Mouse (Mus musculus) liver, embryonic 12.5 days (tissue): ENCODE results near the gene Hoxc11. TPM values are rescaled to one million over a fixed set of nuclear protein-coding genes. Genes with fewer than 3 reads are reported as not detected.

Source experiments
- ATAC-seq: fragments of 200-750 bp; cut with Nextera tagmentation; 2 replicates; pipeline ENCODE4 v1.8.0; 2017; ENCODE audit warnings: moderate number of reproducible peaks, mild to moderate bottlenecking, moderate library complexity
- H3K27ac ChIP-seq: fragments of 300-500 bp; sonication (generic); 2 replicates; pipeline ENCODE4 v1.5.1; 2016; ENCODE audit warnings: mild to moderate bottlenecking
- H3K27me3 ChIP-seq: fragments of 300-500 bp; sonication (generic); replicated peaks from 2 replicates; pipeline ENCODE4 v1.6.1; 2016; ENCODE audit warnings: mild to moderate bottlenecking, moderate library complexity
- H3K36me3 ChIP-seq: fragments of 300-500 bp; sonication (generic); 2 replicates; pipeline ENCODE4 v1.6.1; 2016; ENCODE audit warnings: mild to moderate bottlenecking, moderate library complexity
- H3K4me1 ChIP-seq: fragments of 300-500 bp; sonication (generic); 2 replicates; pipeline ENCODE4 v1.6.1; 2016
- H3K4me2 ChIP-seq: fragments of 300-500 bp; sonication (generic); 2 replicates; pipeline ENCODE4 v1.6.1; 2016; ENCODE audit warnings: mild to moderate bottlenecking, moderate library complexity
- H3K4me3 ChIP-seq: fragments of 300-500 bp; sonication (generic); 2 replicates; pipeline ENCODE4 v1.5.1; 2016; ENCODE audit warnings: mild to moderate bottlenecking, moderate library complexity
- H3K9ac ChIP-seq: fragments of 300-500 bp; sonication (generic); 2 replicates; pipeline ENCODE4 v1.6.1; 2016; ENCODE audit warnings: mild to moderate bottlenecking, moderate library complexity
- H3K9me3 ChIP-seq: fragments of 300-500 bp; sonication (generic); replicated peaks from 2 replicates; pipeline ENCODE4 v1.6.1; 2016; ENCODE audit warnings: mild to moderate bottlenecking, moderate library complexity
- WGBS: fragments of 180-500 bp; shearing (Covaris S2); methylation state at CpG from one replicate; pipeline ENCODE4 v1.1.7; 2016; ENCODE audit not compliant: insufficient replicate concordance; 5-methylcytosine and 5-hydroxymethylcytosine counted together
- polyA plus RNA-seq: library from polyadenylated mRNA; unstranded; fragments of >200 nt; fragmentation: Nextera tagmentation; extraction: Ambion mirVana; gene quantifications from 2 replicates; pipeline ENCODE4 v1.2.1, GENCODE M21; 2016

The Hoxc11 gene
- polyA plus RNA-seq, 1 experiment from 2014 or later = not detected

DNA sequence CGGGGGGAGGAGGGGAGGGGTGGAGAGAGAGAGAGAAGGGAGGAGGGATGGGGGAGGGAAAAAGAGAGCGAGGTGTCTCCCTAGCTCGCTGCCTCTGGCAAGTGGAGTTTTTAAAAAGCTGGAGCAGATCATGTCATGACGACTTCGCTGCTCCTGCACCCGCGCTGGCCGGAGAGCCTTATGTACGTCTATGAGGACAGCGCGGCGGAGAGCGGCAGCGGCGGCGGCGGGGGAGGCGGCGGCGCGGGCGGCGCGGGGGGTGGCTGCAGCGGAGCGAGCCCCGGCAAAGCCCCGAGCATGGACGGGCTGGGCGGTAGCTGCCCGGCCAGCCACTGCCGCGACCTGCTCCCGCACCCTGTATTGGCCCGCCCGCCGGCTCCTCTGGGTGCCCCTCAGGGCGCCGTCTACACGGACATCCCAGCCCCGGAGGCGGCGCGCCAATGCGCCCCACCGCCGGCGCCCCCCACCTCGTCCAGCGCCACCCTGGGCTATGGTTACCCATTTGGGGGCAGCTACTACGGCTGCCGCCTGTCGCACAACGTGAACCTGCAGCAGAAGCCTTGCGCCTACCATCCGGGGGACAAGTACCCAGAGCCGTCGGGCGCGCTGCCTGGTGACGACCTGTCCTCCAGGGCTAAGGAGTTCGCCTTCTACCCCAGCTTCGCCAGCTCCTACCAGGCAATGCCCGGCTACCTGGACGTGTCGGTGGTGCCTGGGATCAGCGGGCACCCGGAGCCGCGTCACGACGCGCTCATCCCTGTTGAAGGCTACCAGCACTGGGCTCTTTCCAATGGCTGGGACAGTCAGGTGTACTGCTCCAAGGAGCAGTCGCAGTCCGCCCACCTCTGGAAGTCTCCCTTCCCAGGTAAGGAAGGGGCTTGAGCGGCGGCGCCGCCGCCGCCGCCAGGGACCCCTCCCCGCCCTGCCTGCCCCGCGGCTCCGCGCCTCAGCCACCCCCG, 32.9 kb upstream of the Hoxc11 start, which contains the start of gene Hoxc13:
Gene Hoxc13, plus strand, starts transcription at position 51 of the 959 bp plus-strand sequence.
- Histone ChIP-seq H3K9ac (no peak within 1 kb of the TSS), H3K4me2 (peak within 1 kb of the TSS; percentile 25), H3K4me3 (no peak within 1 kb of the TSS), H3K27me3 (peaks cover 99% of the 10 kb centered on the region), H3K27ac (no peak within 1 kb of the TSS), H3K4me1 (no peaks in the 10 kb centered on the region), H3K9me3 (no peaks in the 10 kb centered on the region), H3K36me3 (no peaks in the 10 kb centered on the region)
- 3% methylated on average over 68 of the region's 88 CpGs for WGBS
- no peak for ATAC-seq

DNA sequence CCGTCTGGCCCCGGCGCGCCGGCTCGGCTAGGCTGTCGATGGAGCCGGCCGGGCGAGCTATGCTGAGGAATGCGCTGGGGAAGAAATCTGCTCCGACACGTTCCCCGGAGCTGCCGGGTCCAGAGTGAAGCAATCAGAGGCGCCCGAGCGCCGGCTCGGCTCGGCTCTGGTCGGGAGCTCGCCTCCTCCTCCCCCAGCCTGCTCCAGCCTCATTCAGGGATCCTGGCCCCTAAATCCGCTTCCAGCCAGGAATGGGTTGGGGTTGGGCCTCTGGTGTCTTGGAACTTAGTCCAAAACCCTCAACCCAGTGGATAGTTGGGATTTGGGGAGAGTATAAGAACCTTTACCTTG, 32.2 kb upstream of the Hoxc11 start:
- Histone ChIP-seq H3K4me1 (no peaks in the 10 kb centered on the region), H3K4me2 (no peak overlapping the region), H3K9me3 (no peaks in the 10 kb centered on the region), H3K36me3 (no peaks in the 10 kb centered on the region), H3K4me3 (no peak overlapping the region), H3K9ac (no peak overlapping the region), H3K27ac (no peak overlapping the region), H3K27me3 (peaks cover 99% of the 10 kb centered on the region)
- WGBS = 1% methylated on average over 24 of the region's 24 CpGs
- no peak for ATAC-seq

GRCm38 (mm10) chr15:102922636-102923500, 31.4 kb upstream of the Hoxc11 start:
- Histone ChIP-seq H3K27ac (no peak overlapping the region), H3K9me3 (no peaks in the 10 kb centered on the region), H3K9ac (no peak overlapping the region), H3K4me3 (no peak overlapping the region), H3K36me3 (no peaks in the 10 kb centered on the region), H3K4me1 (no peaks in the 10 kb centered on the region), H3K27me3 (peaks cover 99% of the 10 kb centered on the region), H3K4me2 (no peak overlapping the region)
- ATAC-seq = no peak
- WGBS = 10% methylated on average over 6 of the region's 6 CpGs

DNA sequence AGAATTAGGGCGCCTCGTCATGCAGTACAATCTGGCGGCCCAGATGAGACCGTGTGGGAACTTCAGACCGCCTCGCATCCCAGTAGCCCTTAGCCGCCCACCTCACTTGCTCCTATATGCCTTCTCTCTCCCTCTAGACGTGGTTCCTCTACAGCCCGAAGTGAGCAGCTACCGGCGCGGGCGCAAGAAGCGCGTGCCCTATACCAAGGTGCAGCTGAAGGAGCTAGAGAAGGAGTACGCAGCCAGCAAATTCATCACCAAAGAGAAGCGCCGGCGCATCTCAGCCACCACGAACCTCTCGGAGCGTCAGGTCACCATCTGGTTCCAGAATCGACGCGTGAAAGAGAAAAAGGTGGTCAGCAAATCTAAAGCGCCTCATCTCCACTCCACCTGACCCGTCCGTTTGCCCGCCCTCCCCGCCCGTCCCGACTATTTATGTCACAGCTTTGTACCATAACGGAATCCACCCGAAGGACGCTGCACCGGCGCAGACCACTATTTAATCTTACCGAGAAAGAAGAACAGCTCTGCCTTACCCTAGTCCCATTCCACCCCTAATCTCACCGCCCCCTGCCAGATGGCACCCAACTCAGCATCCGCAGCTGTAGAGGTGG, 27.1 kb upstream of the Hoxc11 start:
- whole genome bisulfite sequencing = 3% methylated on average over 40 of the region's 40 CpGs
- peaks cover 99% of the 10 kb centered on the region for H3K27me3 ChIP-seq
- no peaks in the 10 kb centered on the region for H3K4me1 ChIP-seq
- no peak for ATAC-seq
- H3K27ac ChIP-seq = no peak overlapping the region
- H3K36me3 ChIP-seq = no peaks in the 10 kb centered on the region
- no peak overlapping the region for H3K4me2 ChIP-seq
- no peak overlapping the region for H3K4me3 ChIP-seq
- H3K9ac ChIP-seq = no peak overlapping the region
- H3K9me3 ChIP-seq = no peaks in the 10 kb centered on the region

- no peak overlapping the region for H3K27ac ChIP-seq
- WGBS = 4% methylated on average over 23 of the region's 23 CpGs
- H3K9me3 ChIP-seq = no peaks in the 10 kb centered on the region
- no peaks in the 10 kb centered on the region for H3K36me3 ChIP-seq
- no peaks in the 10 kb centered on the region for H3K4me1 ChIP-seq
- ATAC-seq = no peak
- H3K9ac ChIP-seq = no peak overlapping the region
- no peak overlapping the region for H3K4me2 ChIP-seq
- H3K4me3 ChIP-seq = no peak overlapping the region
- peaks cover 100% of the 10 kb centered on the region for H3K27me3 ChIP-seq
These were observed 22.4 kb upstream of the Hoxc11 start for GRCm38 (mm10) chr15:102931706-102932358.

GRCm38 (mm10) chr15:102934438-102934837, 19.8 kb upstream of the Hoxc11 start:
- ATAC-seq = no peak
- WGBS = 3% methylated on average over 12 of the region's 12 CpGs
- no peak overlapping the region for H3K27ac ChIP-seq
- H3K9me3 ChIP-seq = no peaks in the 10 kb centered on the region
- H3K27me3 ChIP-seq = peaks cover 100% of the 10 kb centered on the region
- no peaks in the 10 kb centered on the region for H3K4me1 ChIP-seq
- H3K36me3 ChIP-seq = no peaks in the 10 kb centered on the region
- no peak overlapping the region for H3K4me2 ChIP-seq
- no peak overlapping the region for H3K9ac ChIP-seq
- H3K4me3 ChIP-seq = no peak overlapping the region

- Histone ChIP-seq H3K27me3 (peaks cover 100% of the 10 kb centered on the region), H3K36me3 (no peaks in the 10 kb centered on the region), H3K27ac (no peak overlapping the region), H3K4me1 (no peaks in the 10 kb centered on the region), H3K9ac (no peak overlapping the region), H3K4me2 (no peak overlapping the region), H3K4me3 (no peak overlapping the region), H3K9me3 (no peaks in the 10 kb centered on the region)
- ATAC-seq = no peak
- WGBS = under 1% methylated on average over 27 of the region's 27 CpGs
These were observed 19.3 kb upstream of the Hoxc11 start for GRCm38 (mm10) chr15:102934897-102935296.

GRCm38 (mm10) chr15:102936279-102936972, 17.8 kb upstream of the Hoxc11 start, which contains the start of gene Hoxc12:
Gene Hoxc12 (plus strand): TSS chr15:102936757.
- no peak within 1 kb of the TSS for H3K4me3 ChIP-seq
- H3K9ac ChIP-seq = no peak within 1 kb of the TSS
- peaks cover 100% of the 10 kb centered on the region for H3K27me3 ChIP-seq
- H3K36me3 ChIP-seq = no peaks in the 10 kb centered on the region
- H3K4me2 ChIP-seq = no peak within 1 kb of the TSS
- 2% methylated on average over 31 of the region's 31 CpGs for WGBS
- ATAC-seq = no peak
- H3K9me3 ChIP-seq = no peaks in the 10 kb centered on the region
- no peaks in the 10 kb centered on the region for H3K4me1 ChIP-seq
- no peak within 1 kb of the TSS for H3K27ac ChIP-seq

- peaks cover 100% of the 10 kb centered on the region for H3K27me3 ChIP-seq
- H3K9ac ChIP-seq = no peak overlapping the region
- H3K27ac ChIP-seq = no peak overlapping the region
- H3K4me3 ChIP-seq = no peak overlapping the region
- 4% methylated on average over 50 of the region's 50 CpGs for WGBS
- no peaks in the 10 kb centered on the region for H3K9me3 ChIP-seq
- H3K4me1 ChIP-seq = no peaks in the 10 kb centered on the region
- no peak overlapping the region for H3K4me2 ChIP-seq
- no peaks in the 10 kb centered on the region for H3K36me3 ChIP-seq
- no peak for ATAC-seq
These were observed 17.1 kb upstream of the Hoxc11 start for GRCm38 (mm10) chr15:102937036-102937666.

- Histone ChIP-seq H3K4me1 (no peaks in the 10 kb centered on the region), H3K4me2 (no peak overlapping the region), H3K27me3 (peaks cover 99% of the 10 kb centered on the region), H3K4me3 (no peak overlapping the region), H3K36me3 (no peaks in the 10 kb centered on the region), H3K27ac (no peak overlapping the region), H3K9me3 (no peaks in the 10 kb centered on the region), H3K9ac (no peak overlapping the region)
- ATAC-seq = no peak
- 3% methylated on average over 34 of the region's 34 CpGs for WGBS
These were observed 14.7 kb upstream of the Hoxc11 start for GRCm38 (mm10) chr15:102939256-102940155.
